ENCODE assay signal across 14 mouse cellular contexts in the genomic region with DNA sequence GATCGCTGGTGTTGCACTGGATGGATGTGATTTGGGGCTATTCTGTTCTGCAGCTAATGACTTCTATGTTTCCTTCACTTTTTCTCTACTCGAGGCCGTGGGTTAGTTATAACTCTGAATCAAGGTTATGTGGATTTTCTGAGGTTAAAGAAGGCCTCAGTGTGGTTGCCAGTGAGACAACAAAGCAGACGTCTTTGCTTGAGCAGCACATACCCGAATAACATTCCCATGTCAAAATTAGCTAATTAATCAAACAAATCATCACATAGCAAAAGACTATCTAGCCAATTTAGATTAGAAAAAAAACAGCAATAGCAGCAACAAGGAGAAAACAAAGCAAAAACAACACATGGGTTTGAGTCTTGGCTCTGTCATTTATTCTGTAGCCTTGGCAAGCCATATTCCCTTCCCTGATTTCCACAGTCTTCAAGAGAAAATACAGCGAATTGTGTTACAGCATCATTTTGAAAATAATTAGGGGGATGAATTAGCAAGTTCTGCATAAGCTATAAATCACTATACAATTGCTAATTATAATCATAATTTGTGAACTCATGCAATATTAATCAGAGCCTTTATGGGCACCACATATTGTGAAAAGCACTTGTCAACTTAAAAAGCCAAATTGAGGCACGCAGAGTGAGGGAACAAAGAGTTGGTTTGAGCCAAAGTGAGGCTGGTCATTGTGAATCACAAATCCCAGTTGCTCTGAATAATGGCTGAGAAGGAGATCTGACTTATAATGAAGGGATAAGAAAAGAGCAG.
DNase-seq lines count a peak whose midpoint lies in the region; ATAC-seq and TF ChIP-seq lines count a peak whose summit lies in the region.
"Had no signal": no experiment of that assay in that cellular context is flagged by ENCODE, and none has a peak within 500 bp of the region (broad histone marks: within the 10 kb centered on the region; RNA-seq: fewer than 3 reads in every experiment).

No protein-coding gene starts in this region.

- no peak overlapping the region for H3K27ac ChIP-seq in lung, embryonic 14.5 days (ENCODE audit: low read depth)
- H3K27ac ChIP-seq in forebrain, embryonic 13.5 days, result peak overlapping the region; percentile 41; the same call in 1 of the 2 replicates
- 0 out of 2 replicates have a peak overlapping the region, but pooled peaks have one; percentile 9 for H3K27ac ChIP-seq in hindbrain, embryonic 16.5 days (ENCODE audit: low read depth, low read length)
- H3K27ac ChIP-seq in midbrain, postnatal 0 days (ENCODE audit: low read depth, low read length), result no peak overlapping the region
- no peak overlapping the region for H3K27ac ChIP-seq in limb, embryonic 10.5 days

- no peak overlapping the region for H3K9ac ChIP-seq in lung, embryonic 14.5 days
- no peak overlapping the region for H3K9ac ChIP-seq in forebrain, embryonic 13.5 days
- no peak overlapping the region for H3K9ac ChIP-seq in hindbrain, embryonic 16.5 days (ENCODE audit: low read depth, low read length)
- no peak overlapping the region for H3K9ac ChIP-seq in midbrain, postnatal 0 days (replicated peaks; ENCODE audit: low read length, poor library complexity, severe bottlenecking)

- DNase-seq in lung, embryonic 14.5 days, result peak; percentile 1
- no peak for DNase-seq in lung, adult 2 months
- peak; percentile 43 for DNase-seq in midbrain, postnatal 0 days (ENCODE audit: low spot score)
- no peak for DNase-seq in urinary bladder, postnatal 25 days (ENCODE audit: low spot score)
- DNase-seq in limb, embryonic 10.5 days (ENCODE audit: low spot score), result no peak
- no peak for DNase-seq in left cerebral cortex, adult 9 months (ENCODE audit: low spot score in 2 of 2)
- DNase-seq: adrenal gland, postnatal 14 days; cerebellum, adult 11-12 months; kidney, postnatal 36 days; liver; thymus, adult 2 months had no signal

- WGBS in lung, embryonic 14.5 days, result 55% methylated on average over 7 of the region's 7 CpGs
- WGBS in lung, adult 2 months, result 53% methylated on average over 7 of the region's 7 CpGs
- WGBS in forebrain, embryonic 13.5 days, result 26% methylated on average over 7 of the region's 7 CpGs
- WGBS in hindbrain, embryonic 16.5 days, result 29% methylated on average over 7 of the region's 7 CpGs
- WGBS in midbrain, postnatal 0 days, result 42% methylated on average over 7 of the region's 7 CpGs
- 85% methylated on average over 7 of the region's 7 CpGs for WGBS in limb, embryonic 10.5 days

- no peaks in the 10 kb centered on the region for H3K4me1 ChIP-seq in lung, embryonic 14.5 days (ENCODE audit: insufficient read depth)
- no peaks in the 10 kb centered on the region for H3K4me1 ChIP-seq in lung, adult 2 months (ENCODE audit: control insufficient read depth, insufficient read depth, low read length)
- H3K4me1 ChIP-seq in forebrain, embryonic 13.5 days, result peaks cover 22% of the 10 kb centered on the region
- H3K4me1 ChIP-seq in hindbrain, embryonic 16.5 days (ENCODE audit: control insufficient read depth, insufficient read depth, low read depth, low read length), result no peaks in the 10 kb centered on the region
- H3K4me1 ChIP-seq in midbrain, postnatal 0 days (ENCODE audit: insufficient read depth, low read length), result no peaks in the 10 kb centered on the region
- H3K4me1 ChIP-seq in limb, embryonic 10.5 days, result no peaks in the 10 kb centered on the region

- no peak for TF ChIP-seq CTCF in lung, embryonic 14.5 days (IDR thresholded peaks at IDR 0.05; ENCODE audit: low read depth)
- no peak for TF ChIP-seq CTCF in lung, adult 2 months (IDR thresholded peaks at IDR 0.05; ENCODE audit: insufficient read depth, low read length)
- no peak for TF ChIP-seq CTCF in midbrain, postnatal 0 days (IDR thresholded peaks at IDR 0.05)

- TF ChIP-seq POLR2A in lung, adult 2 months (IDR thresholded peaks at IDR 0.05; ENCODE audit: borderline replicate concordance, extremely low read depth, low read depth, low read length), result no peak

- no peaks in the 10 kb centered on the region for H3K36me3 ChIP-seq in lung, embryonic 14.5 days (ENCODE audit: insufficient read depth)
- no peaks in the 10 kb centered on the region for H3K36me3 ChIP-seq in forebrain, embryonic 13.5 days (ENCODE audit: poor library complexity, severe bottlenecking)
- H3K36me3 ChIP-seq in hindbrain, embryonic 16.5 days (ENCODE audit: control insufficient read depth, insufficient read depth, low read length), result no peaks in the 10 kb centered on the region
- no peaks in the 10 kb centered on the region for H3K36me3 ChIP-seq in midbrain, postnatal 0 days (ENCODE audit: insufficient read depth, low read length)
- H3K36me3 ChIP-seq in limb, embryonic 10.5 days, result no peaks in the 10 kb centered on the region

- no peak overlapping the region for H3K4me2 ChIP-seq in lung, embryonic 14.5 days
- H3K4me2 ChIP-seq in forebrain, embryonic 13.5 days, result no peak overlapping the region
- H3K4me2 ChIP-seq in hindbrain, embryonic 16.5 days (ENCODE audit: low read length), result no peak overlapping the region
- H3K4me2 ChIP-seq in midbrain, postnatal 0 days (ENCODE audit: low read depth, low read length, poor library complexity, severe bottlenecking), result no peak overlapping the region

- no peak for ATAC-seq in lung, embryonic 14.5 days (ENCODE audit: insufficient read depth)
- peak; percentile 92 for ATAC-seq in forebrain, embryonic 13.5 days
- ATAC-seq in hindbrain, embryonic 16.5 days, result peak; percentile 85
- ATAC-seq in midbrain, postnatal 0 days (ENCODE audit: low FRiP score), result no peak
- ATAC-seq: intestine, postnatal 0 days had no signal

- no peaks in the 10 kb centered on the region for H3K9me3 ChIP-seq in lung, embryonic 14.5 days (ENCODE audit: low read depth, low read length)
- H3K9me3 ChIP-seq in forebrain, embryonic 13.5 days (replicated peaks), result no peaks in the 10 kb centered on the region
- no peaks in the 10 kb centered on the region for H3K9me3 ChIP-seq in hindbrain, embryonic 16.5 days (ENCODE audit: control insufficient read depth, low read length)
- H3K9me3 ChIP-seq in midbrain, postnatal 0 days (ENCODE audit: low read length), result no peaks in the 10 kb centered on the region
- no peaks in the 10 kb centered on the region for H3K9me3 ChIP-seq in limb, embryonic 10.5 days (replicated peaks)

- no peaks in the 10 kb centered on the region for H3K27me3 ChIP-seq in lung, embryonic 14.5 days (ENCODE audit: insufficient read depth, low read length)
- H3K27me3 ChIP-seq in forebrain, embryonic 13.5 days, result peaks cover 24% of the 10 kb centered on the region
- H3K27me3 ChIP-seq in hindbrain, embryonic 16.5 days (replicated peaks; ENCODE audit: control insufficient read depth, insufficient read depth, low read length), result no peaks in the 10 kb centered on the region
- no peaks in the 10 kb centered on the region for H3K27me3 ChIP-seq in midbrain, postnatal 0 days (ENCODE audit: insufficient read depth, low read length)
- no peaks in the 10 kb centered on the region for H3K27me3 ChIP-seq in limb, embryonic 10.5 days (ENCODE audit: low read depth, poor library complexity, severe bottlenecking)

- no peak overlapping the region for H3K4me3 ChIP-seq in lung, embryonic 14.5 days (ENCODE audit: low read depth, low read length)
- no peak overlapping the region for H3K4me3 ChIP-seq in lung, adult 2 months (replicated peaks; ENCODE audit: extremely low read depth, low read depth, low read length)
- no peak overlapping the region for H3K4me3 ChIP-seq in forebrain, embryonic 13.5 days
- no peak overlapping the region for H3K4me3 ChIP-seq in hindbrain, embryonic 16.5 days (ENCODE audit: low read length)
- no peak overlapping the region for H3K4me3 ChIP-seq in midbrain, postnatal 0 days (ENCODE audit: low read depth, low read length)
- H3K4me3 ChIP-seq in limb, embryonic 10.5 days, result no peak overlapping the region

Comparison
In these comparisons a context has a peak if more than half of its experiments do, and no peak if none do; other contexts are left out.
1. DNase-seq: peak in lung, embryonic 14.5 days (single experiment) and midbrain, postnatal 0 days (single experiment); none in lung, adult 2 months (single experiment), urinary bladder, postnatal 25 days (single experiment), limb, embryonic 10.5 days (single experiment) and left cerebral cortex, adult 9 months (0 of 2).
2. ATAC-seq: peak in forebrain, embryonic 13.5 days (single experiment) and hindbrain, embryonic 16.5 days (single experiment); none in lung, embryonic 14.5 days (single experiment) and midbrain, postnatal 0 days (single experiment).
3. H3K27ac ChIP-seq: peak in forebrain, embryonic 13.5 days (single experiment) and hindbrain, embryonic 16.5 days (single experiment); none in lung, embryonic 14.5 days (single experiment), midbrain, postnatal 0 days (single experiment) and limb, embryonic 10.5 days (single experiment).